Mouse (Mus musculus) brown adipose tissue, adult 24 weeks (tissue): ENCODE measurements around the gene Aoc3. TPM values are rescaled to one million over a fixed set of nuclear protein-coding genes. Genes with fewer than 3 reads are reported as not detected.

Experiments used
- H3K27ac ChIP-seq: fragments of 200-500 bp; replicated peaks from 2 replicates; pipeline ENCODE4 v1.5.1; 2012; ENCODE audit warnings: low read depth, mild to moderate bottlenecking, low read length
- H3K4me1 ChIP-seq: fragments of 200-500 bp; 2 replicates; pipeline ENCODE4 v1.6.1; 2012; ENCODE audit warnings: low read length, mixed read lengths; ENCODE audit not compliant: control insufficient read depth, insufficient read depth, insufficient read length
- H3K4me3 ChIP-seq: fragments of 200-500 bp; 2 replicates; pipeline ENCODE4 v1.5.1; 2012; ENCODE audit warnings: low read depth, mild to moderate bottlenecking, low read length, moderate library complexity; ENCODE audit not compliant: insufficient read depth
- polyA plus RNA-seq: library from polyadenylated mRNA; stranded (reverse); fragments of >200 nt; gene quantifications from 2 replicates; pipeline ENCODE4 v1.2.4, GENCODE M21; 2012; ENCODE audit not compliant: missing spikeins, insufficient read depth, insufficient read length

Gene Aoc3
- 156 and 209 TPM in 2 replicates for polyA plus RNA-seq

GRCm38 (mm10) chr11:101330371-101330924, at the start of gene Aoc3:
Aoc3 (plus strand) TSS chr11:101330605.
- peak within 1 kb of the TSS; percentile 96 for H3K27ac ChIP-seq
- H3K4me3 ChIP-seq: peak within 1 kb of the TSS; percentile 83
- peaks cover 3% of the 10 kb centered on the region for H3K4me1 ChIP-seq

DNA sequence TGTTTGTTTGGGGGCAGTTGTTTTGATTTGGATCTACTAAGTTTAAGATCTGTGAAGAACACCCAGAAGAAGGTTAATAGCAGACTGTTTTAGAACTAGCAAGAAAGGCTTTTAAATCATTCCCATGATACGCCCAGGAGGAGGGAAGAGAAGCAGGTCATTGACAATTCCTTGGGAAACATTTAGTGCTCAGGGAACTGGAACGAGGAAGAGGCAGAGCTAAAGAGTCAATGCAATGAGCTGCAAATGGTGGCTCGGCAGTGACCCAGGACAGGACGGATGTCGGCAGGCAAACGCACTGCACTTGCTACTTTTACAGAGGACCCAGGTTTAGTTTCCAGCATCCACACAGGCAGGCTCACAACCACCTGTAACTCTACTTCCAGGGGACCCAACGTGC, 49.6 kb upstream of the Aoc3 start:
- peaks cover 17% of the 10 kb centered on the region for H3K4me1 ChIP-seq
- no peak overlapping the region for H3K27ac ChIP-seq
- no peak overlapping the region for H3K4me3 ChIP-seq

GRCm38 (mm10) chr11:101282896-101283295, 47.5 kb upstream of the Aoc3 start:
- no peak overlapping the region for H3K27ac ChIP-seq
- no peak overlapping the region for H3K4me3 ChIP-seq
- peaks cover 7% of the 10 kb centered on the region for H3K4me1 ChIP-seq

DNA sequence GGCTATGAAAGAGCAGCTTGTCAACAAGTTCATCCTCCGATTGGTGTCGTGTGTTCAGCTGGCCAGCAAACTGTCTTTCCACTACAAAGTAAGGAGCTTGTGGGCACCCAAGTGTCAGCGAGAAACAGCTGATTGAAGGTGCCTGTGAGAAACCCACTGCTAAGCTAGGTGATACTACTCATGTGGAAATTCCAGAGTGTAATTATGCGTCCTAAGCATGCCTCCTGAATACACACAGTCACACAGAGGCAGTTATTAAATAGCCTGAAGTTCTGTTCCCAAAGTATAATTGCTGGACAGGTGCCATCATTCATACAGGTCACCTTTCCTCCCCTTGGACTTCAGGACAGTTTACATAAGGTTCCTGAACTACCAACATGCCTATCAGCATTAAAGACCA, 46.6 kb upstream of the Aoc3 start:
- Histone ChIP-seq H3K4me3 (no peak overlapping the region), H3K4me1 (0 out of 2 replicates have a peak, but pooled peaks cover 3% of the 10 kb centered on the region), H3K27ac (no peak overlapping the region)

GRCm38 (mm10) chr11:101287306-101287705, 43.1 kb upstream of the Aoc3 start:
- Histone ChIP-seq H3K27ac (no peak overlapping the region), H3K4me3 (no peak overlapping the region), H3K4me1 (no peaks in the 10 kb centered on the region)

DNA sequence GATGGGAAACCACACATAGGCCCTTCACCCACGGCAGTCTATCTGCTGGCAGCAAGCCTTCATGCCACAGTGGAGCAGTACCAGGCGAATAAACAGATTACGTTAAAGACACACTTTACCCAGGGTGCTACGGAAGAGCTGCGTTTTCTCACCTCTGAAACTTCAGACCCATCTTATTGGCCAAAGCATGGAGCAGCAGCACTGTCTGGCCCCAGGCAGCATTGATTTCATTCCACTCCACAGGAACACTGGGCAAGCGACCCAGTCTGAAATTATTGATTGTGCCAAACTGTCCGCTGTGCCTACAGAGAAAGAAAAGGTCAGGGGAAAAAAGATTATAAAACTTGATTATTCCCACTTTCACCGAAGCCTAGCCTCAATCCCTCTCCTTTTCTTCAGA, 39.2 kb upstream of the Aoc3 start:
- Histone ChIP-seq H3K27ac (no peak overlapping the region), H3K4me1 (no peaks in the 10 kb centered on the region), H3K4me3 (no peak overlapping the region)

DNA sequence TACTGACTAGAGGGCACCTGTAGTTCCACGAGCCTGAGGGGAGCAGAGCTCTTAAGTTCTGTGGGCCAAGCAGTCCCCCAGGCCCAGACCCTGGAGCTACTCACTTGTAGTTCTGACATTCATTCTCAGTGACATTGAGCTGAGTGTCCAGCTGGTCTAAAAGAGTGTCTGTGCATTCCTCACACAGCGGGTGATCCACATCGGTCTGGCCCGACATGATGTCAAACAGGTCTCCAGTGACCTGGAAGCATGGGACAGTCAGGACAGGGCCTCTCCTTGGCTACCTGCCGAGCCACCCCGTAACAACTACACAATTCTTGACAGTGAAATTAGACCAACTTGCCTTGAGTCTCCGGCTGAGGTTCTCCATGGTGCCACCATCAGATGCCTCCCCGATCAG, 35.2 kb upstream of the Aoc3 start:
- Histone ChIP-seq H3K27ac (no peak overlapping the region), H3K4me3 (no peak overlapping the region), H3K4me1 (no peaks in the 10 kb centered on the region)

DNA sequence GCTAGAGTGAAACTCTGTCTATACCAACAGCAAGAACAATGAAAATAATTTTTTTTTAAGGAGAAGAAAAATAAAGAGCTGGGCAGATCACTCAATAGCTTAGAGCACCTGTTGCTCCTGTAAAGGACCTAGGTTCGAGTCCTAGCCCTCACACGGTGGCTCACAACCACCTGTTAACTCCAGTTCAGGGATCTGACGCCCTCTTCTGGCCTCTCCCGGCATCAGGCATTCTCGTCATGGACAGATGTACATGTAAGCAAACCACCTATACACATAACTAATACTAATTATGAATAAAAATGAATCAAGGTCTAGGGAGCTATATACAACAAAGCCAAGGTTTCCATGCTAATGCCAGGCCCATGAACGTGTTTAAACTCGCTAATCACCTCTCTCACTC, 29.5 kb upstream of the Aoc3 start:
- Histone ChIP-seq H3K4me3 (peak overlapping the region; percentile 97), H3K4me1 (peaks cover 6% of the 10 kb centered on the region), H3K27ac (no peak overlapping the region)

GRCm38 (mm10) chr11:101301299-101302003, 29.0 kb upstream of the Aoc3 start:
- Histone ChIP-seq H3K4me1 (peaks cover 6% of the 10 kb centered on the region), H3K4me3 (peak overlapping the region; percentile 97), H3K27ac (peak overlapping the region; percentile 50; the same call in 1 of the 2 replicates)

GRCm38 (mm10) chr11:101302004-101302798, 28.2 kb upstream of the Aoc3 start, which contains the start of gene Becn1:
Becn1 (minus strand) TSS chr11:101302286.
- Histone ChIP-seq H3K4me1 (peaks cover 6% of the 10 kb centered on the region), H3K27ac (peak within 1 kb of the TSS; percentile 50; the same call in 1 of the 2 replicates), H3K4me3 (peak within 1 kb of the TSS; percentile 97)

DNA sequence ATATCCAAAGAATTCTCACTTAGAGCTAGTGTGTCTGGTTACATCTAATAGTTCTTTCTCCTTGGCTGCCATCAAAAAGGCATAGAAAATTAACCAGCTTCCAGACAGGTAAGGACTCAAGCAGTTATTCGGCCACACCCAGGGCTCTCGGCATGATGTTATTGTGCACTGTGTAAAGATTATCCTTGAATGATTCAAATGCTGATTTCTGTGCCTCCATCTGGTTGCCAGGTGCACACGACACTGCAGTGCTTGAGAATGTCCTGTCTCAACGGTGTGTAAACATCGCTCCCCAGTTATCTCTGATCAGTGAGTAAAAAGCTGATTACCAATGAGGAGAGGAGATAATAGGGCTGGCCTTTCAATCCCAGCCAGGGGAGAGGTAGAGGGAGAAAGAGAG, 22.7 kb upstream of the Aoc3 start:
- Histone ChIP-seq H3K27ac (no peak overlapping the region), H3K4me3 (no peak overlapping the region), H3K4me1 (no peaks in the 10 kb centered on the region)

DNA sequence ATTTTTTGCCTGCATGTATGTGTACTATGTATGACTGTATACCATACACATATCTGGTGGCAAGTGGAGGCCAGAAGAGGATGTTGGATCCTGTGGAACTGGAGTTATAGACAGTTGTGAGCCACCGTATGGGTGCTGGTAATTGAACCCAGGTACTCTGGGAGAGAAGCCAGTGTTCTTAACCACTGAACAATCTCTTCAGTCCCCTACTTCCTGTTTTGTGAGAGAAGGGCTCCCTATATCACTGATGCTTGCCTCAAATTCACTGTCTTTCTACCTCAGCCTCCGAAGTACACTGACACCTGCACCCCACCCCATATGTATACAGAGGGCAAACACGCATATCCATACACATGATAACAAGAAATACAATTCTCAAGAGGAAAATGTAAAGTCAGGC, 19.3 kb upstream of the Aoc3 start:
- Histone ChIP-seq H3K4me3 (no peak overlapping the region), H3K4me1 (no peaks in the 10 kb centered on the region), H3K27ac (no peak overlapping the region)

DNA sequence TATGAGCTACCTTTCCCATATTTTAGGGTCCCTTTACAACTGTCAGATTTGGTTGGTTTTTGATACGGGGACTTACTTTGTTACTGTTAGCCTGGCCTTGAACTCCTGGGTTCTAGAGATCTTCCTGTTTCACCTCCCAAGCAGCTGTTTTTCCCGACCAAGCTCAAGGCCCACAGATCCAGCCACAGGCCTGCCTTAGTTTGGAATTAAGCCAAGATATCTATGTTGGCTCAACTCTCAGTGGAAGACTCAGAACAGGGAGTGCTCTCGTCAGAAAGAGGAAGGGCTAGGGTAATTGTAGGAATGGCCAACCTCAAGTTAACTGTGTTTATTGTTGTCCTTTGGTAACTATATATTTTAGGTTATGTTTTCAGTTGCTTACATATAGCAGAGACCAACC, 18.3 kb upstream of the Aoc3 start:
- no peak overlapping the region for H3K27ac ChIP-seq
- no peak overlapping the region for H3K4me3 ChIP-seq
- H3K4me1 ChIP-seq: peaks cover 3% of the 10 kb centered on the region; the same call in 1 of the 2 replicates

DNA sequence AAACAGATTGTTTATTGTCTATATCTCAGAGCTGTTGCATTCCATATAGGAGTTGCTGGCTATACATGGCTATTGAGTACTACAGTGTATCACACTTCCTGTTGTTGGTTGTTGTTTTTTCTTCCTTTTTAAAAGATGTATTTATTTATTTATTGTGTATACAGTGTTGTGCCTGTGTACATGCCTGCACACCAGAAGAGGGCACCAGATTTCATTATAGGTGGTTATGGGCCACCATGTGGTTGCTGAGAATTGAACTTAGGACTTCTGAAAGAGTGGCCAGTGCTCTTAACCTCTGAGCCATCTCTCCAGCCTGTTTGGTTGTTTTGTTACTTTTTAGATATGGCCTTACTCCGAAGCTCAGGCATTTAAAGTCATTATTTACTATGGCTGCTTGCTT, 15.8 kb upstream of the Aoc3 start:
- Histone ChIP-seq H3K4me3 (no peak overlapping the region), H3K27ac (no peak overlapping the region), H3K4me1 (peaks cover 3% of the 10 kb centered on the region; the same call in 1 of the 2 replicates)

DNA sequence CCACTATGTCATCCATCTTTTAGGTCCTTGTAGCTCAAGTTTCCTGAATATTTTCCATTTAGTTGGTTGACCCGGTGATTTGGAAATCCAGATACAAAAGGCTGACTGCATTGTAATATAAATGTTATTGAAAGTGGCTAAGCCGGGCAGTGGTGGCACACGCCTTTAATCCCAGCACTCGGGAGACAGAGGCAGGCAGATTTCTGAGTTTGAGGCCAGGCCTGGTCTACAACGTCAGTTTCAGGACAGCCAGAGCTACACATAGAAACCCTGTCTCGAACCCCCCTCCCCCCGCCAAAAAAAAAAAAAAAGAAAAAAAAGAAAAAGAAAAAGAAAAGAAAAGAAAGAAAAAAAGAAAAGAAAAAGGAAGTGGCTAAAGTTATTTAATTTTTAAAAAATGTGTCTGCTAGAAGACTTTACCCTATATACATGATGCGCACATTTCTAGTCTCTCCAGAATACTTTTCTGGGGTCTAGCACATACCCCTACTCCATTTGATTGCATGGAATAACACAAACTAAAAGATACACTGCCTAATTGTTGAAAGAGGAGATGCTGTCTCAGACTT, 15.2 kb upstream of the Aoc3 start:
- H3K4me3 ChIP-seq: peak overlapping the region; percentile 93
- peak overlapping the region; percentile 95; the same call in 1 of the 2 replicates for H3K27ac ChIP-seq
- H3K4me1 ChIP-seq: peaks cover 3% of the 10 kb centered on the region; the same call in 1 of the 2 replicates
